Comparison of ENCODE assay signal across 8 mouse cellular contexts in the genomic region with DNA sequence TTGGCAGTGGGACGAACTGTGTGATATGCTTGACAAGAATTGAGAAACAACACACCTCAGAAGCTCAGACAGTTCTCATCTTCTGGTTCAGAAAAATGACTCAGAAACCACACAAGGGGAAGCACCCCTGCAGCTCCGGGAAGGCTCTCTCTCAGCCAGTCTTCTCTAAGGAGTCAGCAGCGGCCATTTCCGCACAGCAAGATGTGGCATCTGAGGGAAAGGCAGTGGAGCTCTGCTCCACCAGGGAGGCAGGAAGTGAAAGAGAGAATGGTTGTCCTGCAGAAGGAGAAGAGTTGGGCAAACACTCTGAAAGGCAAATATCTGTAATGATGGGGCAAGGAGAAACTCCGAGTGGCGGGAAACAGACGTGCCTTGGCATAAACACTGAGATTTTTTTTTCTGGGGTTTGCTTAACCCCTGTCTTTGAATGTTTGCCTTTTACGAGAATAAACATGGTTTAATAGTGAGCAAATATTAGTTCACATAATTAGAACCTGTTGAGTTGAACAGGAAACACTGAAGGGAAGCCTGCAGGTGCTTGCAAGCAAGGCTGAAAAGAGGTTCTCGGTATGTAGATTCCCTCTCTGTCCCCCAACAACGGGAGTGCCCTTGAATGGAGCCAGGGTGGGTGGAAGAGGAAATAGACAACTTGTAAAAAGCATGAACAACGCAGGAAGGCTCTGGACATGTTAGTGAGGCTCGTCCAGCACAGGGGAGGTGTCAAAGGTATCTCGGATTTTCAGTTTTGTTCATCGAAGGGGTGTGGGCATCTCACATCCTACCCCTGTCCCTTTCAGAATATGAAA.
DNase-seq lines count a peak whose midpoint lies in the region; ATAC-seq and TF ChIP-seq lines count a peak whose summit lies in the region.

No protein-coding gene starts in this region.

- TF ChIP-seq EP300 in heart, adult 2 months (IDR thresholded peaks at IDR 0.05; ENCODE audit: insufficient read depth, low read depth, low read length) = no peak

- 0 out of 2 replicates have a peak, but pooled peaks have one; percentile 36 for TF ChIP-seq POLR2A in heart, adult 2 months (IDR thresholded peaks at IDR 0.05; ENCODE audit: insufficient read depth, low read depth, low read length)

- 0 out of 2 replicates have a peak overlapping the region, but pooled peaks have one; percentile 11 for H3K4me3 ChIP-seq in heart, adult 2 months
- no peak overlapping the region for H3K4me3 ChIP-seq in kidney, embryonic 16.5 days (ENCODE audit: low read length)

- 32% methylated on average over 14 of the region's 14 CpGs for WGBS in heart, adult 2 months
- WGBS in kidney, embryonic 16.5 days = 54% methylated on average over 14 of the region's 14 CpGs

- H3K9me3 ChIP-seq in kidney, embryonic 16.5 days (ENCODE audit: low read length) = peaks cover 5% of the 10 kb centered on the region; the same call in 1 of the 2 replicates

- 0 out of 2 replicates have a peak overlapping the region, but pooled peaks have one; percentile 9 for H3K9ac ChIP-seq in heart, adult 2 months (ENCODE audit: low read depth, low read length)
- peak overlapping the region; percentile 27 for H3K9ac ChIP-seq in kidney, embryonic 16.5 days (replicated peaks; ENCODE audit: low read length)

- H3K27ac ChIP-seq in heart, adult 2 months = peak overlapping the region; percentile 45
- H3K27ac ChIP-seq in kidney, embryonic 16.5 days (ENCODE audit: low read length) = peak overlapping the region; percentile 88

- no peaks in the 10 kb centered on the region for H3K79me2 ChIP-seq in heart, adult 2 months (replicated peaks; ENCODE audit: control insufficient read depth, insufficient read depth, low read length)

- H3K27me3 ChIP-seq in heart, adult 2 months (ENCODE audit: control insufficient read depth, insufficient read depth, low read length) = no peaks in the 10 kb centered on the region
- no peaks in the 10 kb centered on the region for H3K27me3 ChIP-seq in kidney, embryonic 16.5 days (ENCODE audit: insufficient read depth, low read length)

- DNase-seq in gastrocnemius, postnatal 25 days = peak; percentile 39
- no peak for DNase-seq in gastrocnemius, postnatal 36 days
- peak; percentile 88 for DNase-seq in CD4-positive, CD25-positive, alpha-beta regulatory T cell, adult 2 months (ENCODE audit: low read depth, low spot score)
- peak; percentile 57 to 76 for DNase-seq in heart, adult 2 months
- peak; percentile 81 for DNase-seq in lung, postnatal 36 days
- peak; percentile 47 to 68 for DNase-seq in thymus, adult 18-20 months
- DNase-seq in cerebellum, adult 9-10 months = no peak

- intact Hi-C loops in gastrocnemius, postnatal 36 days (cut with DNase I) = loop anchor here (5.0 kb wide), 1 partner anchor 76 kb away; the partner anchor contains the start of genes Arf6 and Gm9887
- intact Hi-C loops in heart, adult 2 months (cut with DNase I) = loop anchor here (5.0 kb wide), 2 partner anchors 49 to 76 kb away; partner anchors contain the start of genes Arf6 and Gm9887

- no peak for TF ChIP-seq CTCF in heart, adult 2 months (IDR thresholded peaks at IDR 0.05)

- peak overlapping the region; percentile 58 for H3K4me2 ChIP-seq in kidney, embryonic 16.5 days (replicated peaks; ENCODE audit: low read depth, low read length)

- ATAC-seq in kidney, embryonic 16.5 days (ENCODE audit: low FRiP score, low TSS enrichment) = no peak

- no peaks in the 10 kb centered on the region for H3K36me3 ChIP-seq in heart, adult 2 months (ENCODE audit: control insufficient read depth, insufficient read depth, low read length)
- no peaks in the 10 kb centered on the region for H3K36me3 ChIP-seq in kidney, embryonic 16.5 days (ENCODE audit: insufficient read depth, low read length)

- peaks cover 16% of the 10 kb centered on the region for H3K4me1 ChIP-seq in heart, adult 2 months (ENCODE audit: control insufficient read depth, insufficient read depth, low read length)
- H3K4me1 ChIP-seq in kidney, embryonic 16.5 days (ENCODE audit: insufficient read depth, low read length) = peaks cover 37% of the 10 kb centered on the region

Comparison
In these comparisons a context has a peak if more than half of its experiments do, and no peak if none do; other contexts are left out.
1. DNase-seq: peak in gastrocnemius, postnatal 25 days (single experiment), CD4-positive, CD25-positive, alpha-beta regulatory T cell, adult 2 months (single experiment), heart, adult 2 months (2 of 2), lung, postnatal 36 days (single experiment) and thymus, adult 18-20 months (2 of 2); none in gastrocnemius, postnatal 36 days (0 of 2) and cerebellum, adult 9-10 months (single experiment).